Mouse (Mus musculus) granulocyte monocyte progenitor cell, adult 5-6 weeks (primary cell): ENCODE measurements around the gene Bricd5. TPM values are rescaled to one million over a fixed set of nuclear protein-coding genes. Genes with fewer than 3 reads are reported as not detected.

Source experiments
- ATAC-seq: replicated peaks from 2 replicates; pipeline ENCODE4 v1.8.0; 2016; ENCODE audit warnings: mild to moderate bottlenecking, moderate TSS enrichment, inconsistent platforms; ENCODE audit not compliant: poor library complexity, severe bottlenecking
- total RNA-seq, 2 experiments: library from RNA; stranded (forward) in 1 of 2; stranded (reverse) in 1 of 2; fragments of 200-712, 200-1000 nt in 1 of 2; fragments of >200 nt in 1 of 2; fragmentation: Nextera tagmentation in 1 of 2; gene quantifications; 2 replicates each; pipeline ENCODE4 v1.2.3; 2014 to 2017

The Bricd5 gene
- total RNA-seq, 2 experiments from 2014 or later = not detected

DNA sequence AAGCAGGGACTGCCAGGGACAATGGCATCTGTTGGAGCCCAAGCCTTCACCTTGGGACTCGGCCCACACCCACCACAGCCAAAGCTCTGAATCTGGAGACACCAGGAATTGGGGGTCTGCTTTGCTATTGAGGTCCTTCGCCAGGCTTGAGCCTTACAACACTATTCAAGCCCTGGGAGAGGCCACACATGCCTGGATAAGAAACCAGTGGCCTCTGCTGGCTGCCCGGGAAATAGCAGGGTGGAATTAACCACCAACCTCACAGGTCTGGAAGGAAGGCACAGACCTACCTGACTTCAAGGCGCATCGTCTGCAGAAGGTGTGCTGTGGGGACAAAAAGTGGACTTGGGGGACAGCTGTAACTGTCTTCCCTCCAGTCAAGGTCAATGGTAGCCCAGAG lies 39.9 kb downstream of the Bricd5 start:
- ATAC-seq = peak; percentile 63

DNA sequence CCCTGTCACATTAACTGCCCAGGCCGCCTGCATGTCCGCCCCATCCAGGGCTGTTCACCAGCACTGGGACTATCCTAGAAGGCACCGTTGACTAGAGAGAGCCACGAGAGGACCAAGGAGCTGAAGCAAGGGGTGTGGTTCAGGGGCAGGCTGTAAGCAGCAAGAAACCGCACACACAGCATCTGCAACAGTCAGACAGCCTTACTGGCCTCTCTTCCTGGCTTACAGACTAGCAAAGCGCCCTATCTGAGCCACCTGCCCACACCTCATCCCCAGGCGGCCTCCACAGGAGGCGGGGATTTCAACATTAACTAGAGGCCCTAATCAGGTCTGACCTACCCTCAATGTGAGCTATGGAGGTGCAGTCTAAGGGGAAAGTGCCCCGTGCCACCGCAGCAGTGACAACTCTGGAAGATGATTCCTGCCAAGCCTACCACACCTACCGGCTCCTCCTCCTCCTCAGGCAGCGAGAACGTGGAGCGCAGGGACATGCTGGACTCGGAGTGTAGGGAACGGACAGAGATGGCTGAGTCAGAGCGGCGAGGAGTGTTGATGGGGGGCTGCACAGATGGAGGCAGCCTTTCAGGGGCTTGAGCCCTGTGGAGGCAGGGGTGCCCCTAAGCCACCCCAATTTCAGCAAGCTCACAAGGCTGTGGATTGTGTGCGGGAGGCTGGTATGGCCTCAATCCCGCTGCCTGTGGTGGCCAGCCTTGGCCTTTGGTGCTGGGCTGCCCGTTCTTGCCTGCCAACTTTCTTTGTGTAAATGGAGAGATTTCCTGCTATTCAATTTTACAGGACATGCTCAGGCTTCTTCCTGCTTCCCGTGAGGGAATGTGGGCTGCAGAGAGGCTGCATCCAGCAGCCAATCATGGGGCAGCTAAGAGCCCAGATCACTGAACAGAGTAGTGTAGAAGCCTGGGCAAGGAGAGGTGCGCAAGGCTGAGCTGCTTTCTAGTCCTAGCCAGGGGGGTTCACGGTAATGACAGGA lies 40.9 kb downstream of the Bricd5 start:
- no peak for ATAC-seq

DNA sequence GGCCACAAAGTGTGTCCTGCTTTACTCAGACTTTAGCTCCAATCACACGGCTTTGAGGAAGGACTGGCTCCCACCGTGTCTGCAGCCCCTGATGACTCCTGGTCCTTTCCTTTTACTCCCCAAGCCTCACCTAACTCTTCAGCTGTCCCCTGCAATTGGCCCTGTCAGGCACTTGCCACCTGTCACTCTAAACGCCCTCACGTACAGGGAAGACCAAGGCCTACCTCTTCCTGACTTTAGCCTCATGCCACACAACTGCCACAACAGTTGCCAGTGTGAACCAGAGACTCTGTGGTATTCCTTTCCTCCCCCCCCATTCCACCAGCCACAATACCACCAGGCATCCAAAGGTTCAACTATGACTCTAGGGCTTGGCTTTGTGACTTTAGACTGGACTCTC lies 46.8 kb downstream of the Bricd5 start:
- no peak for ATAC-seq

DNA sequence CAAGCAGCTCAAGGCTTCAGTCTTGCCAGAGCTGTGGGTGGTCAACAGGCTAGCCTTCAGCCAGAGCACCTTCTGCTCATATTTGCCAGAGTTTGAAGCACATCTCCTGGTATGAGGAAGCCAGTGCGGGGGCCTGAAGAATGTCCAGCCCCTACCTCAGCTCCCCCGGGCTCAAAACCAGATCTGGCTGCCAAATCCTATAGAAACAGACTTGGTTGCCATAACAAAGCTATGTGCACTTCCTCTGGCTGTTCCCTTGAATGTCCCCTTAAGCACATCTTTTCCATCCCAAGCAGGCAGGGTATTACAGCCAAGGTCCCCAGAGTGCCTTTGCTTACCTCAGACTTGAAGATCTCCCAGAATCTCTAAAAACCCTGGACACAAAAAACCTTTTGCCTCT lies 51.0 kb downstream of the Bricd5 start:
- no peak for ATAC-seq

Other genes with a start within 250 kb of the Bricd5 start
- gene Ccnf, start 222.4 kb upstream of the Bricd5 start, total RNA-seq (2014; fragmentation: Nextera tagmentation) = 6.1 and 18.3 TPM in 2 replicates
- 22.7 and 24.1 TPM in 2 replicates for gene Ccnf, start 222.4 kb upstream of the Bricd5 start, total RNA-seq (2017)
- not detected in 2 replicates for gene Abca17, start 122.8 kb upstream of the Bricd5 start, total RNA-seq (2014; fragmentation: Nextera tagmentation)
- gene Abca17, start 122.8 kb upstream of the Bricd5 start, total RNA-seq (2017) = not detected in 2 replicates
- gene Abca3, start 121.9 kb upstream of the Bricd5 start, total RNA-seq (2014; fragmentation: Nextera tagmentation) = 21.8 and 26.5 TPM in 2 replicates
- 9.4 and 10.0 TPM in 2 replicates for gene Abca3, start 121.9 kb upstream of the Bricd5 start, total RNA-seq (2017)
- 243 and 246 TPM in 2 replicates for gene Rnps1, start 59.3 kb upstream of the Bricd5 start, total RNA-seq (2014; fragmentation: Nextera tagmentation)
- 179 and 181 TPM in 2 replicates for gene Rnps1, start 59.3 kb upstream of the Bricd5 start, total RNA-seq (2017)
- 59.1 and 62.1 TPM in 2 replicates for gene Eci1, start 47.2 kb upstream of the Bricd5 start, total RNA-seq (2014; fragmentation: Nextera tagmentation)
- 36.6 and 39.9 TPM in 2 replicates for gene Eci1, start 47.2 kb upstream of the Bricd5 start, total RNA-seq (2017)
- gene Dnase1l2, start 30.8 kb upstream of the Bricd5 start, total RNA-seq (2014; fragmentation: Nextera tagmentation) = 2.3 and 2.8 TPM in 2 replicates
- gene Dnase1l2, start 30.8 kb upstream of the Bricd5 start, total RNA-seq (2017) = 0.72 and 1.3 TPM in 2 replicates
- gene E4f1, start 3.6 kb upstream of the Bricd5 start, total RNA-seq (2014; fragmentation: Nextera tagmentation) = 20.6 and 45.1 TPM in 2 replicates
- gene E4f1, start 3.6 kb upstream of the Bricd5 start, total RNA-seq (2017) = 9.5 and 21.7 TPM in 2 replicates
- 22.9 and 25.4 TPM in 2 replicates for gene Pgp, start 3.5 kb upstream of the Bricd5 start, total RNA-seq (2014; fragmentation: Nextera tagmentation)
- gene Pgp, start 3.5 kb upstream of the Bricd5 start, total RNA-seq (2017) = 11.6 and 15.2 TPM in 2 replicates
- gene Mlst8, start 5.2 kb downstream of the Bricd5 start, total RNA-seq (2014; fragmentation: Nextera tagmentation) = 21.2 and 21.6 TPM in 2 replicates
- gene Mlst8, start 5.2 kb downstream of the Bricd5 start, total RNA-seq (2017) = 21.8 and 27.8 TPM in 2 replicates
- not detected in 2 replicates for gene Caskin1, start 14.7 kb downstream of the Bricd5 start, total RNA-seq (2014; fragmentation: Nextera tagmentation)
- gene Caskin1, start 14.7 kb downstream of the Bricd5 start, total RNA-seq (2017) = not detected in 2 replicates
- gene Traf7, start 54.1 kb downstream of the Bricd5 start, total RNA-seq (2014; fragmentation: Nextera tagmentation) = 83.9 and 102 TPM in 2 replicates
- gene Traf7, start 54.1 kb downstream of the Bricd5 start, total RNA-seq (2017) = 61.5 and 104 TPM in 2 replicates
- 0.77 TPM in 1 of 2 replicates, not detected in the other for gene Rab26, start 60.3 kb downstream of the Bricd5 start, total RNA-seq (2014; fragmentation: Nextera tagmentation)
- 1.1 TPM in 1 of 2 replicates, not detected in the other for gene Rab26, start 60.3 kb downstream of the Bricd5 start, total RNA-seq (2017)
- gene Pkd1, start 76.0 kb downstream of the Bricd5 start, total RNA-seq (2014; fragmentation: Nextera tagmentation) = 18.9 and 19.0 TPM in 2 replicates
- gene Pkd1, start 76.0 kb downstream of the Bricd5 start, total RNA-seq (2017) = 5.9 and 9.1 TPM in 2 replicates
- 61.9 and 83.7 TPM in 2 replicates for gene Tsc2, start 158.7 kb downstream of the Bricd5 start, total RNA-seq (2014; fragmentation: Nextera tagmentation)
- gene Tsc2, start 158.7 kb downstream of the Bricd5 start, total RNA-seq (2017) = 25.1 and 41.3 TPM in 2 replicates
- 7.1 and 15.7 TPM in 2 replicates for gene Nthl1, start 158.8 kb downstream of the Bricd5 start, total RNA-seq (2014; fragmentation: Nextera tagmentation)
- 11.8 and 13.7 TPM in 2 replicates for gene Nthl1, start 158.8 kb downstream of the Bricd5 start, total RNA-seq (2017)
- gene Slc9a3r2, start 176.4 kb downstream of the Bricd5 start, total RNA-seq (2014; fragmentation: Nextera tagmentation) = 0.45 and 1.0 TPM in 2 replicates
- 1.8 and 3.0 TPM in 2 replicates for gene Slc9a3r2, start 176.4 kb downstream of the Bricd5 start, total RNA-seq (2017)
- not detected in 2 replicates for gene Npw, start 184.6 kb downstream of the Bricd5 start, total RNA-seq (2014; fragmentation: Nextera tagmentation)
- 0.82 TPM in 1 of 2 replicates, not detected in the other for gene Npw, start 184.6 kb downstream of the Bricd5 start, total RNA-seq (2017)
- gene Zfp598, start 195.8 kb downstream of the Bricd5 start, total RNA-seq (2014; fragmentation: Nextera tagmentation) = 18.2 and 40.4 TPM in 2 replicates
- gene Zfp598, start 195.8 kb downstream of the Bricd5 start, total RNA-seq (2017) = 16.1 and 17.8 TPM in 2 replicates
- not detected in 2 replicates for gene Syngr3, start 216.1 kb downstream of the Bricd5 start, total RNA-seq (2014; fragmentation: Nextera tagmentation)
- gene Syngr3, start 216.1 kb downstream of the Bricd5 start, total RNA-seq (2017) = not detected in 2 replicates
- 28.9 and 33.2 TPM in 2 replicates for gene Gfer, start 222.3 kb downstream of the Bricd5 start, total RNA-seq (2014; fragmentation: Nextera tagmentation)
- 45.1 and 64.0 TPM in 2 replicates for gene Gfer, start 222.3 kb downstream of the Bricd5 start, total RNA-seq (2017)
- gene Noxo1, start 222.3 kb downstream of the Bricd5 start, total RNA-seq (2014; fragmentation: Nextera tagmentation) = 1.4 TPM in 1 of 2 replicates, not detected in the other
- gene Noxo1, start 222.3 kb downstream of the Bricd5 start, total RNA-seq (2017) = 0.60 and 2.1 TPM in 2 replicates
- 39.5 and 44.5 TPM in 2 replicates for gene Tbl3, start 233.8 kb downstream of the Bricd5 start, total RNA-seq (2014; fragmentation: Nextera tagmentation)
- gene Tbl3, start 233.8 kb downstream of the Bricd5 start, total RNA-seq (2017) = 44.1 and 54.9 TPM in 2 replicates
- 1.2 TPM in 1 of 2 replicates, not detected in the other for gene Rnf151, start 244.2 kb downstream of the Bricd5 start, total RNA-seq (2014; fragmentation: Nextera tagmentation)
- not detected in 2 replicates for gene Rnf151, start 244.2 kb downstream of the Bricd5 start, total RNA-seq (2017)
- 4,639 and 4,919 TPM in 2 replicates for gene Rps2, start 244.2 kb downstream of the Bricd5 start, total RNA-seq (2014; fragmentation: Nextera tagmentation)
- 1,990 and 2,495 TPM in 2 replicates for gene Rps2, start 244.2 kb downstream of the Bricd5 start, total RNA-seq (2017)